Mouse (Mus musculus): ENCODE data around the gene Map2k2. TPM values are rescaled to one million over a fixed set of nuclear protein-coding genes. Genes with fewer than 3 reads are reported as not detected.
A peak's percentile ranks its signal among the peaks of the same experiment; 100 is the strongest.

The Map2k2 gene
- polyA plus RNA-seq, 1 experiment from 2014 or later: 245 TPM

GRCm38 (mm10) chr10:81141455-81142210 lies 35.9 kb downstream of the Map2k2 start:
- 0 out of 2 replicates have a peak overlapping the region, but pooled peaks have one; percentile 50 for H3K27ac ChIP-seq
- H3K4me3 ChIP-seq: peak overlapping the region; percentile 91
- H3K4me1 ChIP-seq: peaks cover 68% of the 10 kb centered on the region
- no peak for DNase-seq (ENCODE audit: low spot score)
- H3K36me3 ChIP-seq: peaks cover 62% of the 10 kb centered on the region
- WGBS: 86% methylated on average over 7 of the region's 7 CpGs
- no peaks in the 10 kb centered on the region for H3K9me3 ChIP-seq (replicated peaks)
- no peaks in the 10 kb centered on the region for H3K27me3 ChIP-seq (ENCODE audit: low read depth, poor library complexity, severe bottlenecking)

GRCm38 (mm10) chr10:81142551-81142981 lies 36.9 kb downstream of the Map2k2 start:
- WGBS: 90% methylated on average over 5 of the region's 5 CpGs
- H3K9me3 ChIP-seq (replicated peaks): no peaks in the 10 kb centered on the region
- H3K36me3 ChIP-seq: peaks cover 71% of the 10 kb centered on the region
- no peaks in the 10 kb centered on the region for H3K27me3 ChIP-seq (ENCODE audit: low read depth, poor library complexity, severe bottlenecking)
- peak overlapping the region; percentile 50 for H3K27ac ChIP-seq
- peaks cover 67% of the 10 kb centered on the region for H3K4me1 ChIP-seq
- no peak for DNase-seq (ENCODE audit: low spot score)
- H3K4me3 ChIP-seq: no peak overlapping the region

- 93% methylated on average over 7 of the region's 7 CpGs for WGBS
- Histone ChIP-seq H3K9me3 (replicated peaks) (no peaks in the 10 kb centered on the region), H3K4me1 (peaks cover 60% of the 10 kb centered on the region), H3K4me3 (no peak overlapping the region), H3K36me3 (peaks cover 77% of the 10 kb centered on the region), H3K27me3 (ENCODE audit: low read depth, poor library complexity, severe bottlenecking) (no peaks in the 10 kb centered on the region), H3K27ac (peak overlapping the region; percentile 50)
- no peak for DNase-seq (ENCODE audit: low spot score)
Observed at GRCm38 (mm10) chr10:81143157-81143633, 37.5 kb downstream of the Map2k2 start.

GRCm38 (mm10) chr10:81143845-81144437 lies 38.2 kb downstream of the Map2k2 start:
- peaks cover 85% of the 10 kb centered on the region for H3K36me3 ChIP-seq
- no peaks in the 10 kb centered on the region for H3K9me3 ChIP-seq (replicated peaks)
- DNase-seq (ENCODE audit: low spot score): no peak
- H3K4me3 ChIP-seq: peak overlapping the region; percentile 16
- no peak overlapping the region for H3K27ac ChIP-seq
- WGBS: 97% methylated on average over 52 of the region's 52 CpGs
- H3K27me3 ChIP-seq (ENCODE audit: low read depth, poor library complexity, severe bottlenecking): no peaks in the 10 kb centered on the region
- H3K4me1 ChIP-seq: peaks cover 53% of the 10 kb centered on the region

GRCm38 (mm10) chr10:81144667-81145066 lies 39.0 kb downstream of the Map2k2 start:
- Histone ChIP-seq H3K9me3 (replicated peaks) (no peaks in the 10 kb centered on the region), H3K4me3 (peak overlapping the region; percentile 16), H3K36me3 (peaks cover 91% of the 10 kb centered on the region), H3K27me3 (ENCODE audit: low read depth, poor library complexity, severe bottlenecking) (no peaks in the 10 kb centered on the region), H3K4me1 (peaks cover 47% of the 10 kb centered on the region), H3K27ac (no peak overlapping the region)
- 94% methylated on average over 27 of the region's 27 CpGs for WGBS
- DNase-seq (ENCODE audit: low spot score): no peak

- 93% methylated on average over 6 of the region's 6 CpGs for WGBS
- no peak overlapping the region for H3K27ac ChIP-seq
- H3K27me3 ChIP-seq (ENCODE audit: low read depth, poor library complexity, severe bottlenecking): no peaks in the 10 kb centered on the region
- H3K36me3 ChIP-seq: peaks cover 94% of the 10 kb centered on the region
- peaks cover 43% of the 10 kb centered on the region for H3K4me1 ChIP-seq
- no peak for DNase-seq (ENCODE audit: low spot score)
- no peaks in the 10 kb centered on the region for H3K9me3 ChIP-seq (replicated peaks)
- 0 out of 2 replicates have a peak overlapping the region, but pooled peaks have one; percentile 14 for H3K4me3 ChIP-seq
Observed at GRCm38 (mm10) chr10:81145307-81145706, 39.6 kb downstream of the Map2k2 start.

GRCm38 (mm10) chr10:81145778-81146177 lies 40.1 kb downstream of the Map2k2 start:
- no peaks in the 10 kb centered on the region for H3K27me3 ChIP-seq (ENCODE audit: low read depth, poor library complexity, severe bottlenecking)
- no peak overlapping the region for H3K4me3 ChIP-seq
- 93% methylated on average over 7 of the region's 7 CpGs for WGBS
- no peak for DNase-seq (ENCODE audit: low spot score)
- peaks cover 38% of the 10 kb centered on the region for H3K4me1 ChIP-seq
- H3K9me3 ChIP-seq (replicated peaks): no peaks in the 10 kb centered on the region
- H3K27ac ChIP-seq: no peak overlapping the region
- peaks cover 98% of the 10 kb centered on the region for H3K36me3 ChIP-seq

GRCm38 (mm10) chr10:81146296-81146695 lies 40.6 kb downstream of the Map2k2 start:
- WGBS: 91% methylated on average over 4 of the region's 4 CpGs
- Histone ChIP-seq H3K9me3 (replicated peaks) (no peaks in the 10 kb centered on the region), H3K4me1 (peaks cover 33% of the 10 kb centered on the region), H3K27ac (no peak overlapping the region), H3K4me3 (no peak overlapping the region; the same call in 1 of the 2 replicates), H3K36me3 (peaks cover 93% of the 10 kb centered on the region), H3K27me3 (ENCODE audit: low read depth, poor library complexity, severe bottlenecking) (no peaks in the 10 kb centered on the region)
- DNase-seq (ENCODE audit: low spot score): no peak

GRCm38 (mm10) chr10:81151261-81151660 lies 45.5 kb downstream of the Map2k2 start:
- Histone ChIP-seq H3K4me3 (no peak overlapping the region), H3K27me3 (ENCODE audit: low read depth, poor library complexity, severe bottlenecking) (no peaks in the 10 kb centered on the region), H3K9me3 (replicated peaks) (no peaks in the 10 kb centered on the region), H3K36me3 (peaks cover 87% of the 10 kb centered on the region), H3K4me1 (peaks cover 13% of the 10 kb centered on the region), H3K27ac (no peak overlapping the region)
- DNase-seq (ENCODE audit: low spot score): no peak
- 81% methylated on average over 6 of the region's 6 CpGs for WGBS

GRCm38 (mm10) chr10:81152609-81153008 lies 46.9 kb downstream of the Map2k2 start:
- no peak overlapping the region for H3K27ac ChIP-seq
- no peak for DNase-seq (ENCODE audit: low spot score)
- peaks cover 13% of the 10 kb centered on the region for H3K4me1 ChIP-seq
- no peaks in the 10 kb centered on the region for H3K9me3 ChIP-seq (replicated peaks)
- peaks cover 87% of the 10 kb centered on the region for H3K36me3 ChIP-seq
- H3K27me3 ChIP-seq (ENCODE audit: low read depth, poor library complexity, severe bottlenecking): no peaks in the 10 kb centered on the region
- H3K4me3 ChIP-seq: no peak overlapping the region
- 81% methylated on average over 12 of the region's 12 CpGs for WGBS

GRCm38 (mm10) chr10:81154313-81154712 lies 48.6 kb downstream of the Map2k2 start:
- no peak overlapping the region for H3K4me3 ChIP-seq

GRCm38 (mm10) chr10:81154736-81155135 lies 49.0 kb downstream of the Map2k2 start:
- Histone ChIP-seq H3K36me3 (peaks cover 85% of the 10 kb centered on the region), H3K4me3 (no peak overlapping the region), H3K9me3 (replicated peaks) (no peaks in the 10 kb centered on the region), H3K27me3 (ENCODE audit: low read depth, poor library complexity, severe bottlenecking) (no peaks in the 10 kb centered on the region), H3K27ac (0 out of 2 replicates have a peak overlapping the region, but pooled peaks have one; percentile 5), H3K4me1 (peaks cover 11% of the 10 kb centered on the region)
- WGBS: 86% methylated on average over 6 of the region's 6 CpGs
- no peak for DNase-seq (ENCODE audit: low spot score)

More at GRCm38 (mm10) chr10:81154313-81154712, 48.6 kb downstream of the Map2k2 start:
- Histone ChIP-seq H3K9me3 (replicated peaks) (no peaks in the 10 kb centered on the region), H3K4me1 (peaks cover 13% of the 10 kb centered on the region), H3K36me3 (peaks cover 87% of the 10 kb centered on the region), H3K27me3 (ENCODE audit: low read depth, poor library complexity, severe bottlenecking) (no peaks in the 10 kb centered on the region), H3K27ac (no peak overlapping the region)
- DNase-seq (ENCODE audit: low spot score): no peak
- 93% methylated on average over 12 of the region's 12 CpGs for WGBS
